Mouse (Mus musculus) kidney, adult 2 months (tissue): ENCODE measurements at regions not wholly inside any gene's neighbourhood (a gene's known extent, or its start where the extent isn't known, plus 50 kb on each side); places are given as distances from the start of the nearest gene placed in this dataset.

Experiments
- CTCF ChIP-seq: fragments of 200-500 bp; conservative IDR thresholded peaks from 2 replicates; pipeline ENCODE4 v1.5.1; 2011; ENCODE audit warnings: low read depth, mild to moderate bottlenecking, control low read depth, low read length, moderate library complexity, mixed read lengths; ENCODE audit not compliant: insufficient read depth, insufficient read length
- POLR2A ChIP-seq: fragments of 200-500 bp; IDR thresholded peaks from one replicate; pipeline ENCODE4 v1.6.1; 2011; ENCODE audit warnings: low read depth, low read length, control low read depth

GRCm38 (mm10) chr13:6829882-6830281 is 181.3 kb upstream of the Pfkp start:
- TF ChIP-seq POLR2A (no peak), CTCF (no peak)
